Mouse (Mus musculus): ENCODE results near the gene Cela3b.

The Cela3b gene

DNA sequence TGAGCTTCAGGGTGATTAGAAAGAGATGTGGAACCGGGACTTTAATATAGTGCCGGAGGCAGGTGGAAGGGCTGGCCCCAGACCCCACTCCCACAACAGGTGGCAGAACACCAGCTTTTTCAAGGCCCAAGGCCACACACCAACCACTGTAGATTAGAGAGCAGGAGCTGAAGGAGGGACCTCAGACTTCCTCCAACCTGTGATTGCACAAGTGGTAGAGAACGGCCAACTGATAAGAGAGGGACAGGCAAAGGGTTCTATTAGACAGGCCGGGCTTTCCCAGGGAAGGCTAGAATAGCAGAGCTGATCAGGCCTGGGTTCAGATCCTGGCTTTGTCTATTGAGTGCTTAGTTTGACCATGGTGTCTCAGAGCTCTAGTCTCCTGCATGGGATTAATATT is at the start of gene Cela3b:
Cela3b (minus strand) TSS at position 39 of the 400 bp plus-strand sequence.
- DNase-seq (ENCODE audit: low spot score): no peak

DNA sequence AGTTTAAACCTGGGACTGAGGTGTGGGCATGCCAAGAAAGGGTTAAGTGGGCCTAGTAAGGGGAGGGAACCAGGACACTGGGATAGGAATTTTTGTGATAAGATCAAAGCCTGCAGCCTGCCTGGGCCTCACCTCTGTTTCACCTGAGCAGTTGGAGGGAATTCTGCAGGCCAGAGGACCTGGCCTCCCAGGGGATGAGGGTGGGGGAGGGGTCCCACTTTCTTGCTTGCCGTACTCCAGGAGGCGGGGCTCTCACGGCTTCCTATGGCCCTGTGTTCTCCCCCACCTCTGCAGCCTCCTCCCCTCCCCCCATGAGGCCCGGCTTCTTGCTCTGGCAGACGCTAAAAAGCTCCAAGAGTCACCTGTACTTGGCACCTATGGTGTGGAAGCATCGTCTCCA is 49.4 kb upstream of the Cela3b start:
- no peak for DNase-seq (ENCODE audit: low spot score)

DNA sequence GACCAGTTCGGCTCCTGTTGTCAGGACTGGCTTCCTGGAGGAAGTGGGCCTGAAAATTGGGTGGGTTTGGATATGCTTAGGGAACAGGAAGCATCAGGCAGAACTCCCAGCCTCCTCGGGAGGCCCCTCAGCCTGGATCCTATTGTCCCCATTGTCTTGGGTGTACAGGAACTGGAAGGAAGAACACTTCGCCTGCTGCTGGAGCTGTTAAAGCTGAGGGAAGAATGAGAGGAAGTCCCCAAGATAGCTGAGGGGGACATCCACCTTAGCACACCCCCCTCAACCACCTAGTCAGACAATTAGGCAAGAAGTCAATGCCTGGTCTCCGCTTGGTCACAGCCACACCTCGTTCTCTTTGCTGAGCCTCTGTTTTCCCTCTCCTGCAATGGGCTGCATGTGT is 48.0 kb upstream of the Cela3b start:
- DNase-seq (ENCODE audit: low spot score): no peak

DNA sequence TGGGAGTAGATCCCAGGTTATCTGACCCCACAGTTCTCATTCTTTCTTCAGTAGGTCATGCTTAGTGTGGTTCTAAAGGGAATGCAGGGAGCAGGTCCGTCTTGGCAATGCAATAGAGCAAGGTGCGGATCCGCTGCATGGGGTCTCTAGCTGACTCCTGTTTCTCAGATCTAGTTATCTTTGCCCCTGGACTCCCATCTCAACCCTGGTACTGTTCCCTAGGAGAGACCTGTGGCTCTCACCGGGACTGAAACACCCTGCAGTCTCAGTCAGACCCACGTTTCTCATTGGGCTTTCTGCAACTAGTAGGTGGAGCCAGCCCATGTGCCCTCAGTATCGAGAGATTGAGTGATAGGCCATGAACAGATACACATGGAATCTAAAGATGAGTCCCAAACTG is 47.3 kb upstream of the Cela3b start:
- DNase-seq (ENCODE audit: low spot score): no peak

DNA sequence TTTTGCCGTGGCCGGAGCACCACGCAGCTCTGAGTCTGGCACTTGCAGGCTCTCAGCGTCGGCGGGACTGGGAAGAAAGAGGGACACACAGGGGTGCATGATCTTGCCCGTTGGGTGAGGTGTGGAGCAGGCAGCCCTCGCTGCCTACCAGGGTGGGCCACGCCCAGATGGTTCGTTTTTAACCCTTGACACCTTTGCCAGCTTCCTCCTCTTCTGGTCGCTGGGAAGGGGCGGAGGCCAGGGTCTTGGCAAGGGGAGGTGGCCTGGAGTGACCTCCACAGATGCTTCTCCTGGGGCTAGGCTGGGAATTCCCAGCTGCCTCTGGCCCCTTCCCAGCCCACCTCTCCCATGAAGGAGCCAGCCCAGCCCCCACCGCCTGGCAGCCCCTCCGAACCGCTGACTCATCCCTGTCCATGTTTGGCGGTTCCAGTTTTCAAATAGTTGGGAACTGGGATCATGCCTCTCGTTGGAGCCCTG is 46.5 kb upstream of the Cela3b start:
- peak; percentile 72 for DNase-seq (ENCODE audit: low spot score)

DNA sequence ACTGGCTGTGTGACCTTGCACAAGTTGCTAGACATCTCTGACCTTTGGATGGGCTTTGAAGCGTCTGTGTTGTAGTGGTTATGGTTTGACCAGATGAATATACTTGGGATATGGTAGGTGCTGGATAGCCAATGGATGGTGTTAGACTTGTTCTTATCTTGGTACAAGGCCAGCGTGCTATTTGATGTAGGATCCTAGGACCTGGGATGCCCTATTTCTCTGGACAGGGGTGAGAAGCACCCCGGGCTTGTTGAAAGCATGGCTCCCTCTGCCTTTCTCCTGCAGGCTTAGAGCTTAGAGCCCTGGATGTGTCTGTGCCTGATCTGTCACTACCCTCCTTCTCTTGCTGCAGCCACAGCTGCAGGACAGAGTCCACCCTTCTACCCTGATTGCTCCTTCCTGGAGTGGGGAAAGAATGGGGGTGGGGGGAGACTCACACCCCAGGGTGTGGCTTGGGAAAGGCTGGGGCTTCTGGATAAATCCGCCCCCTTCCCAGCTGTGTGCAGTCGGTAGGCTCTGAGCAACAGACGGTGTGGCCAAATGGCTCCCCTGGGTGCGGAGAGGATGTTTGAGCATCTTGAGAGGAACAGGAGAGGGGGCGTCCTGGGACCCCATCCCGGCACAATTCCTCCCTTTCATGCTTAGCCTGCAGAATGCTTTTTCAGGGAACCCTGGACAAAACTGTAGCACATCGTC is 45.9 kb upstream of the Cela3b start:
- peak; percentile 63 for DNase-seq (ENCODE audit: low spot score)

DNA sequence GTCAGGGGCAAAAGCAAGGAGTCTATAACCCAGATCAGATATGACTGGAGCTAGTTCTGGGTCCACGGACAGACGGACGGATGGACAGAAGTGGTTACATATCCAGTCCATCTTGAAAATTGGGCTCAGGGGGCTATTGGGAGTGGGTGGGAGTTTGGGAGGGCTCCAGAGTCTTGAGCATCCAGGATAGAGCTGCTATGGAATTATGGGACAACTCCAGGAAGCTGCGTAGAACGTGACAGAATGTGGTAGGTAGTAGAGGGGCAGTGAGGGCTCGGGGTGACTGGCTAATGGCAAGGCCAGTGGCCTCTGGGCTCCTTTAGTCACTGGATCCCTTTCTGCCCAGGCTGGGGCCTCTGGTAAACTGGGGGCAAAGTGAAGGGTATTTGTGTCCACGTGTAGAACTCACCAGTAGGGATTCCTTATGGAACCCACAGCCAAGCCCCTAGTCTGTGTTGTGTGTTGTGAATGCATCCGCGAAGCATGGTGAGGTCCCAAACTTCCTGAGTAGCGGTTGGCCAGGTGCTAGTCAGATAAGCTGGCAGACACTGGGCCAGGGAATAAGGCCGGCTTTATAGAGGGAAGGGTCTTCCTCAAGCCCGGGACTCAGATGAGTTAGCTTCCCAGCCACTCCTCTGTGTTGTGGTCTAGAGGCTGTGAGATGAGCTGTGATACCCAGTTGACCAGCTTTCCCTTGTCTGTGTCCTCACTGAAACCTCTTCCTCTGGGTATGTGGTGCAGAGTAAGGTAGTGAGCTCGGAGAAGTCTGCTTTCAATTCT is 45.1 kb upstream of the Cela3b start:
- no peak for DNase-seq (ENCODE audit: low spot score)

DNA sequence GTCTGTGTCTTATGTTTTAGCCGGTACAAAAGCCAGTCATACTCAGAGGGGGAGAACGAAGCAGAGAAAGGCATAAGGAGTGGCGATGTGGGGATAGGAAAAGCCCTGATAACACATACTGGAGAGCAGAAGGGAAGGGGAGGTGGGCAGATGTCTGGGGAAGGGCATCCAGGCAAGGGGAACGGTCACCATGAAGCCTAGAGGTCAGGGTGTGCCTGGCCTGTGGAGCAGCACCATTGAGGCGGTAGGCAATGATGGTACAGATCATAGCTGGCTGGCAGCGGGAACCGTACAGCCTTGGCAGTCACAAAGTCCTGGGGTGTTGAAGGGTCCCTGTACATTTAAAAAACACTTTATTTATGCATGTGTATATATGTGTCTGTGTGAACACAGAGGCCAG is 44.4 kb upstream of the Cela3b start:
- no peak for DNase-seq (ENCODE audit: low spot score)

DNA sequence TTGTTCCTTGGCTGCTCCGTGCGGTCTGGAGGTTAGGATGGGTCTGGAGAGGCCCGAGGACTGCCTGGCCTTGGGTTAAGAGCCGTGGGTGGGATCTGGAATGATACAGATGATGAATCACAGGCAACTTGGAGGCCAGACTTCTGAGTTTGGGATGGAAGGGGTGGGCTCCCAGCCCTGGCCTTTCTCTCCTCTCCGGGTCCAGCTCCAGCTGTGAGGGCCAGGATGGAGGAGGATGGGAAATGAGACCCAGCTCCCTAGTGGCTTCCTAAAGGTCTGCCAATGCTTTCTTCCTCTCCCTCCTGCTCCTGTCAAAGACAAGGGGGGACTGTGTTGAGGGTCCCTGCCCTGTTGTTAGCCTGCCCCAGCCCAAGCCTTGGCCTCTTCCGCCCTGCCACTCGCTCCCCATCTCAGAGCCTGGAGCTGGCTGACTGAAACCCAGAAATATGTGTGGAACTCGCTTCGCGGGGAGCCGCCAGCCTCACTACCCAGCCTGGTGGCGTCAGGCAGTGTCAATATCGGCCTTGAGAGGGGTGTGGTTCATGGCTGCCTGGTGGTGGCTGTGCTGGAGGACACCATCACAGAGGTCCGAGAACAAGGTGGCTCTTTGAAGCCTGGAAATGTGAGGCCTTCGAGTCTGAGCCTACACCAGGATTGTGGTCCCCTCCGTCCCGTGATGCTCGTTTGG is 43.5 kb upstream of the Cela3b start:
- DNase-seq (ENCODE audit: low spot score): peak; percentile 66

DNA sequence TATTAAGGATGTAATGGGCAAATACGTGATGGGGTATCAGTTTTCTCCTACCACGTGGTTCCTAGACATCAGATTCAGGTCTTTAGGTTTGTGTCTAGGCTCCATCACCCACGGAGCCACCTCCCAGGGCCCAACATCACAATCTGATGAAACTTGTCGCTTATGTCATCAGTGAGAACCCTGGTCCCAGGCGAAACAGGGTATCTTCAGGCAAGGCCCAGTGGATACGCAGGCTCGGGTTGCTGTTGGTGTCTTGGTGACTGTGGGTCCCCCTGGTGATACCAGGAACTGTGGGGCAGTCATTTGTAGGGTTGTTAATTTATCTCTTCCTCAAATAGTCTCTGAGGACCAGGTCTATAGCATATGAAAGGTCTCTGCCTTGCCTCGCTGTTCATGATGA is 42.9 kb upstream of the Cela3b start:
- DNase-seq (ENCODE audit: low spot score): no peak

DNA sequence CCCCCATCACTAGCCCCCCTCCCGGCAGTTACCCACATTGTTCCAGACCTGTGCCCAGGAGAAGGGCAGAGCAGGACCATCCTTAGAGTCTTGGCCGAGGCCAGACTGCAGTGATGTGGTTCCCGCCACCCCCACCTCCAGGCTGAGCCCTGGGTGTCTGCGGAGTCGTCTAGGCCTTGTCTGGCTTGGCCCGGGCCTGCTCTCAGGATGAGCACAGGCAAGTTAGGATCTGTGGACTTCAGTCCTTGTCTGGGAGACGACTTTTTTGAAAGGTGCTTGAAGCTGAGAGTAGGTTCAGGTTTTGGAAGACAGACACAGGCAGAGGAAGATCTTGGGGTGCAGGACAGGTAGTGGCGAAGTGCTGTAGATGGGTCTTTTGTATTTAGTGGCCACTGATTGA is 41.0 kb upstream of the Cela3b start:
- DNase-seq (ENCODE audit: low spot score): no peak

DNA sequence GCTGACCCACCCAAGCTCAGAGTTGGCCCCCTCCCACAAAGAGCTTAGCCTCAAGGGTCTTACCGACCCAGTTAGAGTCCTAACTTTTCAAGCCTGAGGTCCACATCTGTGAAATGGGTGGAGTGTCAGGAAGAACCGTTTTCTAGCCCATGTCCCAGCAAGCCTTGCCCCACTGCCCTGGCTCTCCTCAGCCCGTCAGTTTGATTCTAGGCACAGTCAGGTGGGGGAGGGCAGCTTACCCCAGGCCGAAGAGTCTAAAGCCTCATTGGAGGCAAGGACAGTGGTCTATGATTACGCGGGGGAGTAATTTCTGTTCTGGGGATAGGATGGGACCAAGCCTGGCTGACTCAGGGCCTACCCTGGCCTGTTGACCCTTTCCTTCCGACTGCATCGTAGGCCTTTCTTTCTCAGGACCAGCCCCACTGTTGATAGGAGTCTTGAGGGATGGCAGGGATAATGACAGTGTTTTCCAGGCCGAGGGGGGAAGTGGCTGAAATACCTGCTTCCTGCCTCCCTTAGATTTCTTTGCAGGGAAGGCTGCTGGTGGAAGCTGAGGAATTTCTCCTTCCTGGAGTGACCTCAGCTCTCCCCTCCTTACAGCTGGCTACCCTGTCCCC is 40.5 kb upstream of the Cela3b start:
- DNase-seq (ENCODE audit: low spot score): no peak

DNA sequence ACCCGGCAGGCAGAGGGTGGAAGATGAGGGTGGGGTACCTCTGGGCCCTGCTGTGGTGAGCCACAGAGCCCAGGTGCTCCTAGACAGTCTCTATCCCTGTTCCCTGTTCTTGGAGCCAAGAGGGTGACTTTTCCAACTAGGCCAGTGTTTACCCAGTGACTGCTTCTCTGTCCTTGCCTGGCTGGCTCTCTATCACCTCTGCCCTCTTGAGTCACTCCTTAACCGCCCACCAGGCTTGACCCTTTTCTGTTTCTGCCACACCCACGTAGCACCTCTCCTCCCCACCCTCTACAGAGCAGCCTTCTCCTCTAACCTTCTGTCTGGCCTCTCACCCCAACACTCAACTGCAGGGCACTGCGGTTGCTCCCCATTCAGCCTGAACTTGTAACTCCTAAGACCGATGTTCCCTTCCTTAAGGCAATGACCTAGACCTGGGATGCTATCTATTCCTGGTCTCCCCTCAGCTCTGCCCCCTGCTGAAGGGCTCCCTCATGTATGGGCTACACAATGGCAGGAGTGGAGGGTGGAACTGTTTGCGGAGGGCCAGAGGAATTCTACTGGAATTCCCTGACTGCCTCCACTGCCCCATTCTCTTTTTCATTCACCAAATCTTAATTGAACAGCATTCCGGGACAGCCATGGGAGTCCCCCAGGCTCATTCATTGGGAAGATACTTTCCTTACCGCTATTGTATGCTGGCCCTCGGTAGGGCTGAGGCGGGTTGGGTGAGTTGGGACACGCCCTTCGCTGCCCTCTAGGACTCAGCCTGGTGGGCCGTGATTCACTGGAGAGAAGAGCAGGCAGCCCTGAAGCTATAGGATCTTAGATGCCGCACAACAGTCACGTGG is 39.7 kb upstream of the Cela3b start:
- no peak for DNase-seq (ENCODE audit: low spot score)

DNA sequence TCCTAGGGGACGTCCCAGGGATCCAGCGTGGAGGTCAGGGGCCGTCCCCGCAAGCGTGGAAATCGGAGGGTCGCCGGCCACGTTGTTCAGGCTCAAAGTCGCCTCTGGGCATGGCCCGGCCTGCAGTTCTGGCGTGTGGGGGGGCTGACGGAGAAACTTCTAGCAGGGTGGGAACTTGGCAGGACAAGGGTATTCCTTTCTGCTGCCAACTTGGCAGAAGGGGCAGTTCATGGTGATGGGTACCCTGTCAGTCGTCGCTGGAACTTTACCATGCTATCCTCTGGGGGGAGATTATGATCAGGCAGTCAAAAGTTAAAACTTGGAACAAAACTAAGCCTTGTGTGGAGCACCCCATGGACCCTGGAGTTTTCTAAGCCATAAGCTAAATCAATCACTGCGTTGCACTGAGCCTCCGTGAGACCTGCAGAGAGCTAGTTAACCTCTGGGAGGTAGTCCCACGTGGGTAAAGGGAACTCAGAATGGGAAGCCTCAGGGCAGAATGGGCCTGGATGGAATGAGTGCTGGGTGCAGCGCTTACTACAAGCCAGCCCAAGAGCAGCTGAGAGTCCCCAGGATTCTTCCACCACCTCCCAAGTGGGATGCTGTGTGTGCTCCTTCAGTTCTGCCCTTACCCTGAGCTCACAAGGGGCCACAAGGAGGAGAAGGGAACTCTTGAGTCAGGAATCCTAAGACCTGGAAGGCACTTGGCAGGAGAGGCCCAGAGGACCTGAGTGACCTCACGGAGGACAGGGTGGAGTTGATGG is 38.9 kb upstream of the Cela3b start:
- no peak for DNase-seq (ENCODE audit: low spot score)

DNA sequence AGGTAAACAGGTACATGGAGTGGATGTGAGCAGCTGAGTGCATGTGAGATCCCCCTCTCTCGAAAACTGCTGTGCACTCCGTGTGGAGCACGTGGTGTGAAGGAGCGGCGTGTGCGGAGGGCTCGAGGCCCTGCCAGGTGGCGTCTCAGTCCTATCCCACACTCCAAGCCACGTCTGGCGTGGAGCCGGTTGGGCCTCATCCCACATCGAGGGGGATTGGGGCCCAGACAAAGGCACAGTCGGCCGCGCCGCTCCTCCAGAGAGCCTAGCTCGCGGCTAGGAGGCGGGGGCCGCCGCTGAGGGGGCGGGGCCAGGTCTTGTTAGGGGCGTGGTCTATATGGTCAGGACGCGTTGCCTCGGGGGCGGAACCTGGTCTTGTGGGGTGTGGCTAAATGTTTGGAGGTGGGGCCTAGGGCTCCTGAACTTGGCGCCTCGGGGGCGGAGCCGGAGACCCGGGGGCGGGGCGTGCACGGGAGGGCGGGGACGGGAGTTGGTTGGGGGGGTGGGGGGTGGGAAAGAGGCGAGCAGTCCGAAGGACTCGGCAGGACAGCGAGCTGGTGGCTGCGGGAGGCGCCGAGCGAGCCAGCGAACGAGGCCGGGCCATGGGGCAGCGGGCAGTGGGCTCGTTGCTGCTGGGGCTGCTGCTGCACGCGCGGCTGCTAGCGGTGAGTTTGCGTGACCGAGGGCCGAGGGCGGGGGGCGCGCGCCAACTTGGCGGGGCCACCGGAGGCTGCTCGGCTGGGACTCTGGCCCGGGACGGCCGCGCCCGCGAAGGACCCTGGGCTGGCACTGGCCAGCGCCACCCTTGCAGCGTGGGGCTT is 38.1 kb upstream of the Cela3b start, which contains the start of gene Hspg2:
Hspg2 (plus strand) TSS at position 510 of the 821 bp plus-strand sequence.
- peak; percentile 98 for DNase-seq (ENCODE audit: low spot score)

DNA sequence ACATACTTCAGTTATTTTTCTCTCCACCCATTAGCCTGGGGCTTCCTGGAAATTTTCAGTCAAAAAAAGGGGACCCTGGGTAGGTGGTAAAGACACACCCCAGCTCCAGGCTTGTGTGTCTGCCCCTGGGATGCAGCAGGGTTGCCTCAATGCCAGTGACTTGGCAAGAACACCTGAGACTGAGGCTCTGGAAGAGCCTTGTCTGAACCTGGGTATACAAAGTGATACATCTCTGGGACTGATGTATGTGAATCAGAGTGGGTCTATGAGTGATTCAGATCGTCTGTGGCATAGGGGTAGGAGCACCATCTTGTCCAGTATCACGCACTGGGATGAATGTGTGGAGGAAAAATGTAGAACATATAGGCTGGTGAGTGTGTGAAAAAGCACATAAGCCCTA is 37.2 kb upstream of the Cela3b start:
- no peak for DNase-seq (ENCODE audit: low spot score)

DNA sequence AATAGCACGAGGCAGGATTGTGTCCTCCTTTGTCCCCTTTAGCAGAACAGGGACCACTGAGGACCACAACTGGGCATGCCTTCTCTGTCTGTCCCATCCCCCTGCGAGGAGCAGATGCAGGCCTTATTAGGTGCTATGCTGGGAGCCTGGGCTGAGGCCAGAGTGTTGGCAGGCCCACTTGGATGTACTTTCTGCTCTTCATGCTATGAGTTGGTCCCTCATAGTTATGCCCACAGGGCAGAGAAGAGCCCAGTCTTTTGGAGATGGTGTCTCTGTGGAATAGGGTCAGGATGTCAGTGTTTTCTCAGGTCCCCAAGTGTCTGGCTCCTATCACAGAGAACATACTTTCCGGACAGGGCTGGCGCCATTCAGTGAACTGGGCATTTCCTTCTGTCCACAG is 36.7 kb upstream of the Cela3b start:
- no peak for DNase-seq (ENCODE audit: low spot score)

DNA sequence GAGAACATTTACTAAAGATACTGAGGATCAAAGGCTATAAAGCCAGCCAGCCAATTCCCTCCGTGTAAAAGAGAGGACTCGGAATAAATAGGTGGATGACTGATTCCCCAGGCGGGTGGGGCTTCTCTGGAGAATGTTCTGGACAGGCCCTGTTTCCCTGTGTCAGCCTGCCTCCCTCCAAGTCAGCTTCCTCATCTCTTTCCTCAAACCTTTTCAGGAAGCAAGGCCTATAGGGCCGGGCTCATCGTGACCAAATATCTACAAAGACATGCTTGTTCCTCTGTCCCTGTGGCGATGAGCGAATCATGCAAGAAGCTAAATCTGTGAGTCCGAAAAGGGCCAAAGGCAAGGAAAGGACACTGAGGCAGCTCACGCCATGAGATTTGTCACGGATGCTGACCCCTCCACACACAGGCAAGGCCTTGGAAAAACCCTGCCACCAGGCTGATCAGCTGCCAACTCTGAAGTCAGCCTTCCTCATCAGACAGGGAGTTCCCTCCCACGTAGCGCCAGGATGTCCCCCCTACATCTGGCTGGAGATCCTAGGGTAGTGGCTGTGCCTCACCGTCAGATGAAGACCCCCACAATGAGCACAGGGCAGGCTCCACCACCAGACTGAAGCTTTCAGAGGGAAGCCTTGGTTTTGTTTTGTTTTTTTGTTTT is 34.9 kb upstream of the Cela3b start:
- no peak for DNase-seq (ENCODE audit: low spot score)

DNA sequence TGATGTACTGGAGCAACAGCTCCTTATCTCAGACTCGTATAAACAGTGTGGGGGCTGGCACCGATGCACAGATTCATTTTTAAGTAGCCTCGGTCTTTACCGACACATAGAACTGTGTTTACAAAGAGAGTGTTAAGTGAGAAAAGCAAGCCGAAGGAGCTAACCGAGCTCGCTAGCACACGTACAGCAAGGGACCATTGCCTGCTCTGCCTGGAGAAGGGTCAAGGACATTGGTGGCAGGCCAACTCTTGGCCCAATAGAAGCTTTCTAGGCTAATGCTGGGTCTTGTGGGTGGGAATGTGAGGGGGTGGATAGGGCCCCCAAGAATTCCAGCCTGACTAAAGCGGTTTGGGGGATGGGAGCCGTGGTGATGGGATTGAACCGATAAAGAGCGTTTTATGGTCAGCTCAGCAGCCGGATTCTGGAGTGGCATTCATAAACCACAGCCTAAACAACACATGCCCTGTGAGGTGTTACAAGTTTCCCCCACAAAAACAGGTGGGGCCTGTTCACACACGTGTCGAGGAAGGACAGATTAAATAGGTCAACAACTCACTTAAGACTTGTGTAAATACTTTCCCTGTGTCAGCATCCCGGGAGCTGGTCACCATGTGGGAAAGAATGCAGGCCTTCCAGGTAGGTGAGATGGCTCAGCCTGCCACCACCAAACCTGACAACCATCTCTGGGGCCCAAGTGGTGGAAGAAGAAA is 31.8 kb upstream of the Cela3b start:
- DNase-seq (ENCODE audit: low spot score): no peak

All from urinary bladder, postnatal 14 days (tissue).